Mouse (Mus musculus) CD4-positive, CD25-positive, alpha-beta regulatory T cell, adult 2 months (primary cell): Measurements from ENCODE around the gene Slc22a20.

ENCODE experiments used
- DNase-seq: peaks from one replicate; pipeline ENCODE4 v3.0.0-alpha.2; 2012; ENCODE audit warnings: low read depth, low spot score

Gene Slc22a20

DNA sequence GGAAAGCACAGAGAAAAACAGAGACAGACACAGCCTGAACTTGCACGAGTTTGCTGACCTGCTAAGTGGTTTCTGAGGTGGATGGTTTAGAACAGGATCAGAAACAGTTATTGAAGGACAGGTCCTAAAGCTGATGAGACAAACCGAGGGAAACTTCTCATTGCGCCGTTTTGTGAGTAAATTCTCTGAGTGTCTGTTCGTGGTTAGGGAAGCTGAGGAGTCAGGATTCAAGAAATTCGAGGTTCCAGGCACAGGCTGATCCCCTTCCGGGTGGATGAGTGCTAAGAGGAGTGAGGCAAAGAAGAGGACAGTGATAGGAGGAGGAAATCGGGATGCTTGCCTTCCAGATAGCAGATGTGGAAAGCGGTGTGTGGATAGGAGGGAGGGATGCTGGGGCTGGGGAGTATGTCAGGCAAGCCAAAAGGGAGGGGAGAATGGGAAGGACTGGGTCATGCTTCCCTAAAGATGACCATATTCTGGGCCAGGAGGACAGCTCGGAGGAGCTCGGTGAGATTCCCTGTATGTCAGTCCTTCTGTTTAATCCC, 60.6 kb downstream of the Slc22a20 start:
- DNase-seq: no peak

GRCm38 (mm10) chr19:5924713-5925093, 61.2 kb downstream of the Slc22a20 start, which contains the start of gene Cdc42ep2:
Gene Cdc42ep2, minus strand, starts transcription at chr19:5924816.
- DNase-seq: peak; percentile 95

DNA sequence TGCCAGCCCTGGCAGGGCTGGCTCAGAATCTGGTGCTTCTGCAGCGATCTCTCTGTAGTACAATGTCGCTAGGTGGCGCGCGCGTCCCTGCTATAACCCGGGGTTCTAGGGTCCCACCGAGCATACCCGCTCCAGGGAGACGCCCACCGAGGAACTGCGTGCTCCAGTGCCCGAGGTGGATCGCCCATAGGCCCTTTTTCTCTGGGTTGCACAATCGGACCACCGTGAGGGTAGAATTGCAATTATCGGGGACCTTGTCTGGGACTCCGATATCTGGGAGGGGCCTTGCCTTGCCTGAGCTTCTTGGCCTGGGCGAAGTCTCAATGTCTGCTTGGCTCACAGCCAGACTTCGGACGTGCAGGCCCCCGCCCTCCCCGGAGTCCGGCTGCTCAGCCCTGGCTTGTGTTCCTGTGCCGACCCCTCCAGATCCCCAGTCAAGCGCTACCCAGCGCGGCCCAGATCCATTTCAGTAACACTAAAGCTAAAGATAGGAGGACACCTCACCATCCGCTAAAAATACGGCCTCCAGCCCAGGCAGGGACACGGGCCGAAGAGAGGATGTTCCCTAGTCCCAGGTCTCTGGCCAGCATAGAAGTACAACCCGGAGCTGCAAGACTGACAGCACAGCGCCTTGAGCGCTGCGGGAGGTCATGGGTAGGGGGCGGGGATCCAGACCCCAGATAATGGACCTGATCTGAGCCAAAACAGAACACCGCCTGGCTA, 61.8 kb downstream of the Slc22a20 start:
- peak; percentile 89 for DNase-seq

DNA sequence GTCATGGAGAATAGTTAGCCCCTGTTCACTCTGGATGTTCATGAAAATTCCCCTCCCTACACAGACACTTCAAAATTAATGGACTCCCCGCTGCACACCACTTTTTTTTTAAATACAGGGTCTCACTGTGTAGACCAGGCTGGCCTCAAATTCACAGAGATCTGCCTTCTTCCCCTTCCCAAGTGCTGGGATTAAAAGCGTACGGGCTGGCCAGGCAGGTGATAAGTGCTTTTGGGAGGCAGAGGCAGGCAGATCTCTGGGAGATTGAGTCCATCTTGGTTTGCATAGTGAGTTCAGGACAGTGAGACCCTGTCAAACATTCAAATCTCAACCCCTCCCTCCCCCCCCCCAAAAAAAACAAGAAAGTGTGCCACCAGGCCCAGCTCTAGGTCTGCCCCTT, 63.0 kb downstream of the Slc22a20 start:
- no peak for DNase-seq

DNA sequence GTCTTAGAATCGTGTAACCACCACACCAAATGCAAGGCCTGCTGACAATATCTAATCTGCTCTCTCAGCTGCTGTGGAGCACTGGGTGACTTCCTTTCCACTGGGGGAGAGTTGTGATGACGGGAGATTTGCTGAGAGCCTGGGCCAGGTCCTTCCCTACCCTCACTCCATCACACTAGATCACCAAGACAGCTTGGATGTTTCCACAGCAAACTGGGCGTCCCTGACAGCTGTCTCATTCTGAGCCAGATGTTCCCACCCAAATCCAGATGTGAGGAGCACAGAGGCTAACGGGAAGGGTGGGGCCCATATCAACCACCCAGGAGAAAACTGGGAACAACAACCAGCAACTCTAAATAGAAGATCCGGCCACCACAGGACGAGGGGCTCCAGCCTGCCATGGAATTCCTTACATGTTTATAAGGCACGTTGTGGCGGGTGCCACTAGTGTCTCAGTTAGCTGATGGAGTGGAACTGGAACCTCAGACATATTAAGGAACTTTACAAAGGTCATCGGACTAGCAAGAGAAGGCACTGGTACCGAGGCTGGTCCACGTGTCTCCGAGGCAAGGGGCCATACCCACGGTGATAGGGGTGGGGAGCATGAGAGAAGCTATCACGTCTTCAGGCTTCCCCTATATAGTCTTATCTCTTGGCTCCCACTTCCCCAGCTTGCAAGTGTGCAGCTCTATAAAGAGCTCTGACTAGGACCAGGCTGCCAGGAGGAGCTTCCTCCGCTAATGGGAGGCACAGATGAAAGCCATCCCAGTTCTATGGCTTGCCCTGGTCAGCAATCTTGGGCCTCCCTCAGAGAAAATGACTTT, 63.6 kb downstream of the Slc22a20 start:
- no peak for DNase-seq

DNA sequence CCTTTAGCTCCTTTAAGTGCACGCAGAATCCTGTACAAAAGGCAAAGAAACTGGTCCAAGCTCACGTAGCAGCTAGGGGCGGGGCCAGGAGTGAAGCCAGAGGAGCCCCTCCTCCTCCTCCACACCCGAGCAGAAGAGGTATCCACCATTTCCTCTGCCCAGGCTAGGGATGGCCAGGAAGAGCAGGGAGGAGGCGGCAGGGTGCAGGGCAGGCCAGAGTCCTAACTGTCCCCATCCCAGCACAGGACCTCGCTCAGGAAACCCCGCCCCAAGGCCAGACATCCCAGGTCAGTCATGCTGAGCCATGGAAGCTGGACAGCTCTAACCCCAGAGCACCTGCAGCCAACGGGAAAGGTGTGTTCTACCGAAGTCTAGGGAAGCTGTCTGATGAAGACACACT, 64.2 kb downstream of the Slc22a20 start:
- DNase-seq: no peak
